Comparison of ENCODE assay signal across 9 mouse cellular contexts in the genomic region with DNA sequence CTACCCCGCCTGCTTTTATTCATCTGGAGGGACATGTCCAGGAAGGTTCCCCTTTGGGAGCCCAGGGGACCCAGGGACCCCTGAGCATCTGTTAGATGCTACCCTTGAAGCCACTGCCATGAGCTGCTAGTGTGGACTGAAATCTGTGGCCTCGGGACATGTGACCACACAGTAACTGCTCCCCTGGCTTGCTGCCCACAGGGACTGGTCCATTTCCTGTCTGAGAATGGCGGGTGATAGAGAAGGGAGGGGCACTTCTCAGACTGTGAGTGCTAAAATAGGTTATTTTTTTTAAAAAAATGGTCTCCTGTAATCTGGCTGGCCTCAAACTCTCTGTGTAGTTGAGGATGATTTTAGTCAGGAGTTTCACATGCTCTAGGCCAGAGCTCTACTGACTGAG. TPM values are rescaled to one million over a fixed set of nuclear protein-coding genes. Genes with fewer than 3 reads are reported as not detected.
A peak's percentile ranks its signal among the peaks of the same experiment; 100 is the strongest.
DNase-seq lines count a peak whose midpoint lies in the region; ATAC-seq lines count a peak whose summit lies in the region.
"Had no signal": no experiment of that assay in that cellular context is flagged by ENCODE, and none has a peak within 500 bp of the region (broad histone marks: within the 10 kb centered on the region; RNA-seq: fewer than 3 reads in every experiment).

No protein-coding gene starts in this region.

- no peak overlapping the region for H3K9ac ChIP-seq in liver, embryonic 11.5 days (ENCODE audit: low read depth, low read length)
- peak overlapping the region; percentile 32; the same call in 1 of the 2 replicates for H3K9ac ChIP-seq in neural tube, embryonic 13.5 days
- H3K9ac ChIP-seq: liver, embryonic 14.5 days had no signal

- no peaks in the 10 kb centered on the region for H3K9me3 ChIP-seq in liver, embryonic 11.5 days (ENCODE audit: control insufficient read depth, low read length)
- no peaks in the 10 kb centered on the region for H3K9me3 ChIP-seq in neural tube, embryonic 13.5 days

- H3K36me3 ChIP-seq in liver, embryonic 11.5 days (ENCODE audit: control insufficient read depth, insufficient read depth, low read length): no peaks in the 10 kb centered on the region
- H3K36me3 ChIP-seq in neural tube, embryonic 13.5 days: no peaks in the 10 kb centered on the region

- H3K4me1 ChIP-seq in liver, embryonic 11.5 days (replicated peaks; ENCODE audit: control insufficient read depth, insufficient read depth, low read length): peaks cover 71% of the 10 kb centered on the region
- peaks cover 86% of the 10 kb centered on the region for H3K4me1 ChIP-seq in neural tube, embryonic 13.5 days (replicated peaks)

- peak; percentile 60 for ATAC-seq in inflammation-experienced regulatory T-cells, adult 6 months
- ATAC-seq in liver, embryonic 11.5 days (replicated peaks; ENCODE audit: low FRiP score): 0 out of 2 replicates have a peak, but pooled peaks have one; percentile 19
- no peak; the same call in 1 of the 2 replicates for ATAC-seq in neural tube, embryonic 13.5 days (ENCODE audit: low read depth)

- 27% methylated on average over 3 of the region's 3 CpGs for WGBS in liver, embryonic 11.5 days
- 38% methylated on average over 3 of the region's 3 CpGs for WGBS in neural tube, embryonic 13.5 days

- peak; percentile 78 for DNase-seq in layer of hippocampus, adult 11-12 months (ENCODE audit: low spot score)
- DNase-seq in layer of hippocampus, postnatal 10 days (ENCODE audit: low spot score in 2 of 2): no peak
- peak; percentile 80 to 89 for DNase-seq in adrenal gland, postnatal 36 days
- peak; percentile 53 to 73 for DNase-seq in gastrocnemius, postnatal 4 days (ENCODE audit: low spot score in 2 of 2)
- DNase-seq in liver, embryonic 11.5 days (ENCODE audit: low spot score): no peak
- DNase-seq in c-Kit-positive CD71-positive TER-119-positive erythroid progenitor cells, embryonic 14.5 days (ENCODE audit: low spot score): no peak

- H3K27me3 ChIP-seq in liver, embryonic 11.5 days (replicated peaks; ENCODE audit: control insufficient read depth, insufficient read depth, low read length): no peaks in the 10 kb centered on the region
- no peaks in the 10 kb centered on the region for H3K27me3 ChIP-seq in neural tube, embryonic 13.5 days

- peak overlapping the region; percentile 20 for H3K27ac ChIP-seq in liver, embryonic 11.5 days (ENCODE audit: low read depth, low read length)
- H3K27ac ChIP-seq in neural tube, embryonic 13.5 days (replicated peaks): peak overlapping the region; percentile 69
- H3K27ac ChIP-seq: liver, embryonic 14.5 days had no signal

- H3K4me3 ChIP-seq in liver, embryonic 11.5 days (ENCODE audit: low read depth, low read length): no peak overlapping the region
- H3K4me3 ChIP-seq in neural tube, embryonic 13.5 days: no peak overlapping the region

- H3K4me2 ChIP-seq in liver, embryonic 11.5 days: no peak overlapping the region; the same call in 1 of the 2 replicates
- H3K4me2 ChIP-seq in neural tube, embryonic 13.5 days: 0 out of 2 replicates have a peak overlapping the region, but pooled peaks have one; percentile 5

RNA-seq across cellular contexts. Expression of a gene that starts 5.8 kb away (rescaled TPM):
- total RNA-seq in layer of hippocampus, postnatal 10 days (2021): 10 to 100 TPM; 22.6 to 26.3 TPM
- 10 to 100 TPM; 15.8 to 32.3 TPM for total RNA-seq in adrenal gland, postnatal 36 days (2021)
- 10 to 100 TPM; 26.8 to 27.5 TPM for total RNA-seq in gastrocnemius, postnatal 4 days (2021)
- polyA plus RNA-seq in inflammation-experienced regulatory T-cells, adult 6 months (2017; shearing (Covaris generic)): 1 to 10 TPM in 1 of 3 experiments, under 1 TPM in 2; 0.15 to 3.2 (median 0.90) TPM
- 11.1 and 11.9 TPM in 2 replicates for polyA plus RNA-seq in liver, embryonic 11.5 days (2014; fragmentation: Nextera tagmentation; extraction: Ambion mirVana)
- polyA plus RNA-seq in neural tube, embryonic 13.5 days (2015; fragmentation: Nextera tagmentation; extraction: Ambion mirVana): 35.9 and 37.3 TPM in 2 replicates

RNA-seq across cellular contexts. Expression of a gene that starts 34.7 kb away (rescaled TPM):
- 100 to 1,000 TPM; 525 to 547 TPM for total RNA-seq in layer of hippocampus, postnatal 10 days (2021)
- 10 to 100 TPM; 21.5 to 30.6 TPM for total RNA-seq in adrenal gland, postnatal 36 days (2021)
- total RNA-seq in gastrocnemius, postnatal 4 days (2021): 10 to 100 TPM; 16.3 to 16.9 TPM
- polyA plus RNA-seq in inflammation-experienced regulatory T-cells, adult 6 months (2017; shearing (Covaris generic)): 1 to 10 TPM; 2.3 to 6.1 (median 5.0) TPM
- polyA plus RNA-seq in liver, embryonic 11.5 days (2014; fragmentation: Nextera tagmentation; extraction: Ambion mirVana): 11.8 and 12.0 TPM in 2 replicates
- 192 and 198 TPM in 2 replicates for polyA plus RNA-seq in neural tube, embryonic 13.5 days (2015; fragmentation: Nextera tagmentation; extraction: Ambion mirVana)

Comparison
In these comparisons a context has a peak if more than half of its experiments do, and no peak if none do; other contexts are left out.
1. DNase-seq: peak in layer of hippocampus, adult 11-12 months (single experiment), adrenal gland, postnatal 36 days (2 of 2) and gastrocnemius, postnatal 4 days (2 of 2); none in layer of hippocampus, postnatal 10 days (0 of 2), liver, embryonic 11.5 days (single experiment) and c-Kit-positive CD71-positive TER-119-positive erythroid progenitor cells, embryonic 14.5 days (single experiment).
2. RNA of a gene that starts 34.7 kb away (total RNA-seq): 525 to 547 TPM in layer of hippocampus, postnatal 10 days; 21.5 to 30.6 TPM in adrenal gland, postnatal 36 days and 16.3 to 16.9 TPM in gastrocnemius, postnatal 4 days; every median in the first group is over 10 times any median in the second.